Mouse (Mus musculus): ENCODE results near the gene Hhatl. TPM values are rescaled to one million over a fixed set of nuclear protein-coding genes. Genes with fewer than 3 reads are reported as not detected.

Gene Hhatl
- polyA plus RNA-seq, 1 experiment, result not detected

DNA sequence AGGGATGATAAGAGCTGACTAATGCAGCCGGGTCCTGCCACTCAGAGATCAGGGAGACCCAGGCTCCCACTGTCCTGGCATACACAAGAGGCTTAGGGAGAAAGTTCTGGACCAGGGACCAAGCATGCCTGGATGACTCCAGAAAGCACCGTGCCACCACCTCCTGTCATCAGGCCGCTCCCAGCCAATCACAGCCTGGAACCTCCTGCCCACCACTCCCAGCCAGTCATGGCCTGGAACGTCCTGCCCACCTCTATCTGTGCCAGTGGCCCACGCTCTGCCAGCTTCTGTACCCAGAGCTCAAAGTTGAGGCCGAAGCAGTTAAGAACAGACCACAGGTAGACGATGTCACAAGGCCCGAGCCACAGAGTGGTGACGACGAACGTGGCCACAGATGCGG is 7.5 kb downstream of the Hhatl start:
- Histone ChIP-seq H3K4me3 (ENCODE audit: insufficient read depth, low read length) (no peak overlapping the region), H3K4me1 (ENCODE audit: control insufficient read depth, insufficient read depth, low read length) (no peaks in the 10 kb centered on the region), H3K27ac (ENCODE audit: insufficient read depth, low read length) (no peak overlapping the region)
- TF ChIP-seq POLR2A (IDR thresholded peaks at IDR 0.05; ENCODE audit: low read depth, low read length) (no peak), CTCF (IDR thresholded peaks at IDR 0.05; ENCODE audit: borderline replicate concordance, insufficient read depth, low read length) (no peak)

DNA sequence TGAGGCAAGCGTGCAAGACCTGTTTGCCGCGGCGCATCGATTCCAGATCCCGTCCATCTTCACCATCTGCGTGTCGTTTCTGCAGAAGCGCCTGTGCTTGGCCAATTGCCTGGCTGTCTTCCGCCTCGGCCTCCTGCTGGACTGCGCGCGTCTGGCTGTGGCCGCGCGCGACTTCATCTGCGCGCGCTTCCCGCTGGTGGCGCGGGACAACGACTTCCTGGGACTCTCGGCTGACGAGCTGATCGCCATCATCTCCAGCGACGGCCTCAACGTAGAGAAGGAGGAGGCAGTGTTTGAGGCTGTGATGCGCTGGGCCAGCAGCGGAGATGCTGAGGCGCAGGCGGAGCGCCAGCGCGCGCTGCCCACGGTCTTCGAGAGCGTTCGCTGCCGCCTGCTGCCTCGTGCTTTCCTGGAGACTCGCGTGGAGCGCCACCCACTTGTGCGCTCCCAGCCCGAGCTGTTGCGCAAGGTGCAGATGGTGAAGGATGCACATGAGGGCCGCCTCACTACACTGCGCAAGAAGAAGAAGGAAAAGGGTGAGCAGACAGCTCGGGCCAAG is 14.2 kb downstream of the Hhatl start:
- no peak for TF ChIP-seq POLR2A (IDR thresholded peaks at IDR 0.05; ENCODE audit: low read depth, low read length)
- no peak for TF ChIP-seq CTCF (IDR thresholded peaks at IDR 0.05; ENCODE audit: borderline replicate concordance, insufficient read depth, low read length)
- Histone ChIP-seq H3K27ac (ENCODE audit: insufficient read depth, low read length) (no peak overlapping the region), H3K4me3 (ENCODE audit: insufficient read depth, low read length) (no peak overlapping the region)

DNA sequence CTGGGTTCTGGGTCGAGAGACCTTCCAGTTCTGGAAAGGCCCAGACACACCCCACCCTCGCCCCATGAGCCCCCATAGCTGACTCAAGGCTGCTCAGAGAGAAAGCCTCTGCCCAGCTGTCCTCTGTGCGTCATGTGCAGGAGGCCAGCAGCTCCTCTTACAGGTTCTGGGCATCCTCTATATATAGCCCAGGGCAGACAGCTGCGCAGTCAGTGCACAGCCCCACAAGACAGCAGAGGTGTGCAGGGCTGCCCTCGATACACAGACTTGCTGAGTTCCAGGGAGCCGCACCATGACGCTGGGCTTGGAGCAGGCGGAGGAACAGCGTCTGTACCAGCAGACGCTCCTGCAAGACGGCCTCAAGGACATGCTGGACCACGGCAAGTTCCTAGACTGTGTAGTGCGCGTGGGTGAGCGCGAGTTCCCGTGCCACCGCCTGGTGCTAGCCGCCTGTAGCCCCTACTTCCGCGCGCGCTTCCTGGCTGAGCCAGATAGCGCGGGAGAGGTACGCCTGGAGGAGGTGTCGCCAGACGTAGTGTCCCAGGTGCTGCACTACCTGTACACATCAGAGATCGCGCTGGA is 14.7 kb downstream of the Hhatl start, which contains the start of gene Klhl40:
Klhl40 (plus strand) TSS at position 124 of the 582 bp plus-strand sequence.
- TF ChIP-seq CTCF (IDR thresholded peaks at IDR 0.05; ENCODE audit: borderline replicate concordance, insufficient read depth, low read length), result no peak
- TF ChIP-seq POLR2A (IDR thresholded peaks at IDR 0.05; ENCODE audit: low read depth, low read length), result no peak
- no peak within 1 kb of the TSS for H3K4me3 ChIP-seq (ENCODE audit: insufficient read depth, low read length)
- no peaks in the 10 kb centered on the region for H3K4me1 ChIP-seq (ENCODE audit: control insufficient read depth, insufficient read depth, low read length)
- H3K27ac ChIP-seq (ENCODE audit: insufficient read depth, low read length), result no peak within 1 kb of the TSS

More for the DNA sequence above, 14.2 kb downstream of the Hhatl start:
- H3K4me1 ChIP-seq (ENCODE audit: control insufficient read depth, insufficient read depth, low read length), result no peaks in the 10 kb centered on the region

DNA sequence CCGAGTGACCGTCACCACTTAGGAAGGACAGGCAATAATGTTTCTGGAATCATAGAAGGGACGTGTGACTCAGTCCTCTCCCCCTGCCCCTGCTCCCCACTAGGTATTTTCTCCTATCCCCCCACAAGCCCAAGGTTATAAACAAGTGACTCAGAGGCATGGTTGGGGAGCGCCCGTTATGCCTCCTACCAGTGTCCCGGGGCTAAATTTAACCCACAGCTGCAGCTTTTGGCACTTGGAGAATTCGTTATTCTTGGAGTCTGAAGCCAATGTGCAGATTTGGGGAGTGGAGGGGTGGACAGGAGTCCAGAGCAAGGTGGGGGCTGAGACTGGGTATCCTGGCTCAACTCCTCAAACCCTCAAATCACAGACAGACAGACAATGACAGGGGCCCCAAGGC is 15.8 kb downstream of the Hhatl start:
- TF ChIP-seq POLR2A (IDR thresholded peaks at IDR 0.05; ENCODE audit: low read depth, low read length) (no peak), CTCF (IDR thresholded peaks at IDR 0.05; ENCODE audit: borderline replicate concordance, insufficient read depth, low read length) (no peak)
- Histone ChIP-seq H3K4me1 (ENCODE audit: control insufficient read depth, insufficient read depth, low read length) (no peaks in the 10 kb centered on the region), H3K4me3 (ENCODE audit: insufficient read depth, low read length) (no peak overlapping the region), H3K27ac (ENCODE audit: insufficient read depth, low read length) (no peak overlapping the region)

DNA sequence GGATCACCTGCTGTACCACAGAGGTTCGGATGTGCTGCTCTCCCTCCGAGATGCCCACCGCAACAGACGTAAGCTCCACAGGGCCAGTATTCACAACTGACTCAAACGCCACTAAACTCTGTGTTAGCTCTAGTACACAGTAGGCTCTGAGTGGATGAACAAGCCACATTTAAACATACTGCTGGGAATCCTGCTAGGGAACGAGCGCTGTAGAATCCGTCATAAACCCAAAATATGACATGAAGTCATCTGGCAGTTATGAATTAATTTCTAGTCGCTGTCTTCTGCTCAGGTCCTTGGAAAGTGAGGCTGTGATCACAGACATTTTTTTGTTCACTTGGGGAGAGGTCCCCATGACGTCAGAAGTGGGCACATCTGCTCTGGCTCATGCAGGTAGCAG is 16.4 kb downstream of the Hhatl start:
- Histone ChIP-seq H3K4me1 (ENCODE audit: control insufficient read depth, insufficient read depth, low read length) (no peaks in the 10 kb centered on the region), H3K27ac (ENCODE audit: insufficient read depth, low read length) (no peak overlapping the region), H3K4me3 (ENCODE audit: insufficient read depth, low read length) (no peak overlapping the region)
- TF ChIP-seq CTCF (IDR thresholded peaks at IDR 0.05; ENCODE audit: borderline replicate concordance, insufficient read depth, low read length) (no peak), POLR2A (IDR thresholded peaks at IDR 0.05; ENCODE audit: low read depth, low read length) (no peak)

DNA sequence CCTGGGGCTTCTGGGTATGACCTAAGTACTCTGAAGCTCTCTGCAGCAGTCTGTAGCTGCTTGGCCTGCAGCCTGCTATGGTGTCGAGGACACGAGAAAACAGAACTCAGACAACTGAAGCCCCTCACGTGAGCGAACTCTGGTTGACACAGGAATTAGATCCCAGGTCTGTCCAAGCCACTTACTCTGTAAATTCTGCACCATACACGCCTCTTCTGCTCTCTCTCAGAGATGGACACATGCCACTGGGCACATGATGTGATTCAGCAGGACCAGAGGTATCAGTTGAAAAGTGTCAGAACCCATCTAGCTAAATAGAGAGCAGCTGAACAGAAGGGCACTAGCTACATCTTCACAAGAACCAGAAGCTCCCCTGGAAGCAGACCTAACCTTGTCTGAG is 19.9 kb downstream of the Hhatl start:
- no peak for TF ChIP-seq CTCF (IDR thresholded peaks at IDR 0.05; ENCODE audit: borderline replicate concordance, insufficient read depth, low read length)
- no peak for TF ChIP-seq POLR2A (IDR thresholded peaks at IDR 0.05; ENCODE audit: low read depth, low read length)
- H3K27ac ChIP-seq (ENCODE audit: insufficient read depth, low read length), result no peak overlapping the region
- no peaks in the 10 kb centered on the region for H3K4me1 ChIP-seq (ENCODE audit: control insufficient read depth, insufficient read depth, low read length)
- no peak overlapping the region for H3K4me3 ChIP-seq (ENCODE audit: insufficient read depth, low read length)

DNA sequence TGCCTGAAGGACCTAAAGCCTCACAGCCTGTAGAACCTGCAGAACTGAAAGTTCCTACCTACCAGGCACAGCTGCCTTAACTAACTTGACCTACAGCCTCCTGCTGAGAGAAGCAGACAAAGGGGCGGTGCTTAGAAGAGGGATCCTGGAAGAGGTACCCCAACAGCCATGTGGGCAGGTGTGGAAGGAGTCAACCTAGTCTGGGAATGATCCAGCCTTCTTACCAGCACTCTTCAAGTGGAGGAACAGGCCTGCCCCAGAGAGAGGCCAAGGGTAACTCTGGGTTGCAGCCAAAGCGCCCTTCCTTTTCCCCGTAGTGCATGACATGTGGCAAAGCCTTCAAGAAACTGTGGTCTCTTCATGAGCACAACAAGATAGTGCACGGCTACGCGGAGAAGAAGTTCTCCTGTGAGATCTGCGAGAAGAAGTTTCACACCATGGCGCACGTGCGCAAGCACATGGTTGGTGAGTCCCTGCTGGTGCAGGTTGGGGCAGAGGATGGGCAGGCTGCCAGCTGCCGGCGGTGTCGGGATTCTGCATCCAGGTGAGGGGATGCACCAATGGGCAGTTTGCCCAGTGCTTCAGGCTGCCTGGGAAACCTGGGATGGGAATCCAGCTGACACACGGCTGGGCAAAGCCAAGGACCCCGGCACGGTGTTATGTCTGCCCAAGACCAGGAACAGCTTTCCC is 27.0 kb downstream of the Hhatl start:
- peaks cover 5% of the 10 kb centered on the region; the same call in 1 of the 2 replicates for H3K4me1 ChIP-seq (ENCODE audit: control insufficient read depth, insufficient read depth, low read length)
- TF ChIP-seq CTCF (IDR thresholded peaks at IDR 0.05; ENCODE audit: borderline replicate concordance, insufficient read depth, low read length) (no peak), POLR2A (IDR thresholded peaks at IDR 0.05; ENCODE audit: low read depth, low read length) (no peak)
- H3K4me3 ChIP-seq (ENCODE audit: insufficient read depth, low read length), result no peak overlapping the region
- no peak overlapping the region for H3K27ac ChIP-seq (ENCODE audit: insufficient read depth, low read length)

DNA sequence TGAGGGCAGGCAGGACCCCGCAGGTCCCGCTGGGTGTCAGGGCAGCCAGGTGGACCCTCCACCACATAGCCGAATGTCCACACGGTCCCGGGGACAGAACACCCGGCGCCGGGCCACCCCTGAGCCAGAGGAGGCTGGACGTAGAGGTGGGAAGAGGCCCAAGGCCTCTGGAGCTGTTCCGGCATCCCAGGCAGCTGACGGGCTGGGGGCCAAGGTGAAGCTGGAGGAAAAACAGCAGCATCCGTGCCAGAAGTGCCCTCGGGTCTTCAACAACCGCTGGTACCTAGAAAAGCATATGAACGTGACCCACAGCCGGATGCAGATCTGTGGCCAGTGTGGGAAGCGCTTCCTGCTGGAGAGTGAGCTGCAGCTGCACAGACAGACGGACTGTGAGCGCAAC is 28.6 kb downstream of the Hhatl start:
- Histone ChIP-seq H3K4me3 (ENCODE audit: insufficient read depth, low read length) (no peak overlapping the region), H3K27ac (ENCODE audit: insufficient read depth, low read length) (no peak overlapping the region), H3K4me1 (ENCODE audit: control insufficient read depth, insufficient read depth, low read length) (peaks cover 5% of the 10 kb centered on the region)
- TF ChIP-seq CTCF (IDR thresholded peaks at IDR 0.05; ENCODE audit: borderline replicate concordance, insufficient read depth, low read length) (no peak), POLR2A (IDR thresholded peaks at IDR 0.05; ENCODE audit: low read depth, low read length) (no peak)

DNA sequence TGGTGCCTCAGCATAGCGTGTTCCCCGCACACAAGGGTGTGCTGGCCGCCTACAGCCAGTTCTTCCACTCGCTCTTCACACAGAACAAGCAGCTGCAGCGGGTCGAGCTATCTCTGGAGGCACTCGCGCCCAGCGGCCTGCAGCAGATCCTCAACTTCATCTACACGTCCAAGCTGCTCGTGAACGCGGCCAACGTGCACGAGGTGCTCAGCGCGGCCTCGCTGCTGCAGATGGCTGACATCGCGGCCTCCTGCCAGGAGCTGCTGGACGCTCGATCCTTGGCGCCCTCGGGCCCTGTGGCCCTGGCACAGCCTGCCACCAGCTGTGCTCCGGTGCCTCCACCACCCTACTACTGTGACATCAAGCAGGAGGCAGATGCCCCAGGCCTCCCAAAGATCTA is 29.5 kb downstream of the Hhatl start:
- Histone ChIP-seq H3K4me1 (ENCODE audit: control insufficient read depth, insufficient read depth, low read length) (peaks cover 6% of the 10 kb centered on the region), H3K27ac (ENCODE audit: insufficient read depth, low read length) (no peak overlapping the region), H3K4me3 (ENCODE audit: insufficient read depth, low read length) (no peak overlapping the region)
- TF ChIP-seq CTCF (IDR thresholded peaks at IDR 0.05; ENCODE audit: borderline replicate concordance, insufficient read depth, low read length), result no peak
- TF ChIP-seq POLR2A (IDR thresholded peaks at IDR 0.05; ENCODE audit: low read depth, low read length), result no peak

DNA sequence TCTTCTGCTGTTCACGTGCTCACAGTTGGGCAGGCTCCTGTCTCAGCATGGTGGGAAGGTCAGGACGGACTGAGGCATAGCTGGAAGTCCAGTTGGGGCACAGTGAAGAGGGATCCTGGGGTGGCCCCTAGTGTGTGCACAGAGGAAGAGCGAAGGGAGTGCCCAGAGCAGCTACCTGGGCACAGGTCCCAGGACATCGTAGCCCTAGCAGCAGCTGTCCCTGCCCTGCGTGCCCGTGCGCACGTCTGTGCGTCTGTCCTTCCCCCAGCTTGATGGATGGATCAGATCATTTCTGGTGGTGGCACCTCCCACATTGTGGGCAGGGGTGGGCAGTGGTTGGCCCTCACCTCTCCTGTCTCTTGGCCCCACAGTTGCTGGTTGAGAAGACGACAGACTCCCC is 30.1 kb downstream of the Hhatl start:
- no peak overlapping the region for H3K4me3 ChIP-seq (ENCODE audit: insufficient read depth, low read length)
- H3K4me1 ChIP-seq (ENCODE audit: control insufficient read depth, insufficient read depth, low read length), result peaks cover 9% of the 10 kb centered on the region
- TF ChIP-seq POLR2A (IDR thresholded peaks at IDR 0.05; ENCODE audit: low read depth, low read length), result no peak
- no peak overlapping the region for H3K27ac ChIP-seq (ENCODE audit: insufficient read depth, low read length)

Measured in embryonic fibroblast, embryonic 13.5 days (primary cell).